Mouse (Mus musculus): ENCODE results near the gene St3gal3. TPM values are rescaled to one million over a fixed set of nuclear protein-coding genes. Genes with fewer than 3 reads are reported as not detected.

Gene St3gal3
- total and polyA plus RNA-seq, 2 experiments = 27.9 to 44.9 TPM

GRCm38 (mm10) chr4:117917847-117918246 lies 216.9 kb downstream of the St3gal3 start:
- Histone ChIP-seq H3K27me3 (ENCODE audit: control insufficient read depth, insufficient read depth, low read length) (no peaks in the 10 kb centered on the region), H3K4me3 (ENCODE audit: insufficient read depth, low read depth, low read length) (no peak overlapping the region), H3K4me1 (ENCODE audit: control insufficient read depth, insufficient read depth, low read length) (peaks cover 10% of the 10 kb centered on the region), H3K9ac (ENCODE audit: low read depth, low read length) (no peak overlapping the region), H3K79me2 (ENCODE audit: control insufficient read depth, insufficient read depth, low read length) (peaks cover 11% of the 10 kb centered on the region), H3K36me3 (ENCODE audit: control insufficient read depth, insufficient read depth, low read length) (no peaks in the 10 kb centered on the region), H3K27ac (replicated peaks; ENCODE audit: insufficient read depth, low read depth, low read length) (no peak overlapping the region)
- TF ChIP-seq POLR2A (IDR thresholded peaks at IDR 0.05; ENCODE audit: extremely low read depth, insufficient read depth, low read length) (no peak), CTCF (IDR thresholded peaks at IDR 0.05; ENCODE audit: low read depth, low read length) (no peak)
- 89% methylated on average over 4 of the region's 4 CpGs for WGBS
- no peak for DNase-seq (ENCODE audit: extremely low read depth, low read depth, low spot score)

- H3K4me1 ChIP-seq (ENCODE audit: control insufficient read depth, insufficient read depth, low read length) = peaks cover 10% of the 10 kb centered on the region
- DNase-seq (ENCODE audit: extremely low read depth, low read depth, low spot score) = no peak
- no peak overlapping the region for H3K4me3 ChIP-seq (ENCODE audit: insufficient read depth, low read depth, low read length)
- no peak overlapping the region for H3K27ac ChIP-seq (replicated peaks; ENCODE audit: insufficient read depth, low read depth, low read length)
- no peak for TF ChIP-seq CTCF (IDR thresholded peaks at IDR 0.05; ENCODE audit: low read depth, low read length)
- TF ChIP-seq POLR2A (IDR thresholded peaks at IDR 0.05; ENCODE audit: extremely low read depth, insufficient read depth, low read length) = no peak
- H3K36me3 ChIP-seq (ENCODE audit: control insufficient read depth, insufficient read depth, low read length) = no peaks in the 10 kb centered on the region
- peaks cover 11% of the 10 kb centered on the region for H3K79me2 ChIP-seq (ENCODE audit: control insufficient read depth, insufficient read depth, low read length)
- no peak overlapping the region for H3K9ac ChIP-seq (ENCODE audit: low read depth, low read length)
- WGBS = 88% methylated on average over 4 of the region's 4 CpGs
- H3K27me3 ChIP-seq (ENCODE audit: control insufficient read depth, insufficient read depth, low read length) = no peaks in the 10 kb centered on the region
These were observed 217.3 kb downstream of the St3gal3 start for GRCm38 (mm10) chr4:117917402-117917801.

- H3K27me3 ChIP-seq (ENCODE audit: control insufficient read depth, insufficient read depth, low read length) = no peaks in the 10 kb centered on the region
- WGBS = 73% methylated on average over 5 of the region's 5 CpGs
- H3K4me1 ChIP-seq (ENCODE audit: control insufficient read depth, insufficient read depth, low read length) = peaks cover 10% of the 10 kb centered on the region
- no peak overlapping the region for H3K4me3 ChIP-seq (ENCODE audit: insufficient read depth, low read depth, low read length)
- H3K36me3 ChIP-seq (ENCODE audit: control insufficient read depth, insufficient read depth, low read length) = no peaks in the 10 kb centered on the region
- no peak for DNase-seq (ENCODE audit: extremely low read depth, low read depth, low spot score)
- no peak overlapping the region for H3K9ac ChIP-seq (ENCODE audit: low read depth, low read length)
- H3K27ac ChIP-seq (replicated peaks; ENCODE audit: insufficient read depth, low read depth, low read length) = no peak overlapping the region
- no peak for TF ChIP-seq CTCF (IDR thresholded peaks at IDR 0.05; ENCODE audit: low read depth, low read length)
- no peak for TF ChIP-seq POLR2A (IDR thresholded peaks at IDR 0.05; ENCODE audit: extremely low read depth, insufficient read depth, low read length)
- H3K79me2 ChIP-seq (ENCODE audit: control insufficient read depth, insufficient read depth, low read length) = peaks cover 11% of the 10 kb centered on the region
These were observed 218.3 kb downstream of the St3gal3 start for GRCm38 (mm10) chr4:117916386-117916785.

GRCm38 (mm10) chr4:117915489-117916105 lies 219.1 kb downstream of the St3gal3 start:
- peak overlapping the region; percentile 89 for H3K4me3 ChIP-seq (ENCODE audit: insufficient read depth, low read depth, low read length)
- DNase-seq (ENCODE audit: extremely low read depth, low read depth, low spot score) = no peak
- H3K36me3 ChIP-seq (ENCODE audit: control insufficient read depth, insufficient read depth, low read length) = no peaks in the 10 kb centered on the region
- H3K27ac ChIP-seq (replicated peaks; ENCODE audit: insufficient read depth, low read depth, low read length) = no peak overlapping the region; the same call in 1 of the 2 replicates
- H3K27me3 ChIP-seq (ENCODE audit: control insufficient read depth, insufficient read depth, low read length) = no peaks in the 10 kb centered on the region
- TF ChIP-seq POLR2A (IDR thresholded peaks at IDR 0.05; ENCODE audit: extremely low read depth, insufficient read depth, low read length) (no peak), CTCF (IDR thresholded peaks at IDR 0.05; ENCODE audit: low read depth, low read length) (no peak)
- 3% methylated on average over 19 of the region's 19 CpGs for WGBS
- H3K9ac ChIP-seq (ENCODE audit: low read depth, low read length) = peak overlapping the region; percentile 60
- H3K4me1 ChIP-seq (ENCODE audit: control insufficient read depth, insufficient read depth, low read length) = peaks cover 10% of the 10 kb centered on the region
- H3K79me2 ChIP-seq (ENCODE audit: control insufficient read depth, insufficient read depth, low read length) = peaks cover 11% of the 10 kb centered on the region

GRCm38 (mm10) chr4:117914591-117915442 lies 219.9 kb downstream of the St3gal3 start, which contains the start of gene Ipo13:
TSS of gene Ipo13 (minus strand) at chr4:117914999.
- H3K4me1 ChIP-seq (ENCODE audit: control insufficient read depth, insufficient read depth, low read length) = peaks cover 10% of the 10 kb centered on the region
- no peaks in the 10 kb centered on the region for H3K36me3 ChIP-seq (ENCODE audit: control insufficient read depth, insufficient read depth, low read length)
- peaks cover 11% of the 10 kb centered on the region for H3K79me2 ChIP-seq (ENCODE audit: control insufficient read depth, insufficient read depth, low read length)
- WGBS = under 1% methylated on average over 61 of the region's 61 CpGs
- H3K27me3 ChIP-seq (ENCODE audit: control insufficient read depth, insufficient read depth, low read length) = no peaks in the 10 kb centered on the region
- H3K9ac ChIP-seq (ENCODE audit: low read depth, low read length) = peak within 1 kb of the TSS; percentile 94
- TF ChIP-seq CTCF (IDR thresholded peaks at IDR 0.05; ENCODE audit: low read depth, low read length) (no peak), POLR2A (IDR thresholded peaks at IDR 0.05; ENCODE audit: extremely low read depth, insufficient read depth, low read length) (peak; percentile 56; the same call in 1 of the 2 replicates)
- DNase-seq (ENCODE audit: extremely low read depth, low read depth, low spot score) = peak; percentile 78
- peak within 1 kb of the TSS; percentile 89 for H3K4me3 ChIP-seq (ENCODE audit: insufficient read depth, low read depth, low read length)
- H3K27ac ChIP-seq (replicated peaks; ENCODE audit: insufficient read depth, low read depth, low read length) = peak within 1 kb of the TSS; percentile 87

Measured in liver, adult 2 months (tissue).